Mouse (Mus musculus): ENCODE measurements around the gene BC030870. TPM values are rescaled to one million over a fixed set of nuclear protein-coding genes. Genes with fewer than 3 reads are reported as not detected.

Gene BC030870
- polyA plus RNA-seq, 1 experiment from 2014 or later = 0.28 TPM

DNA sequence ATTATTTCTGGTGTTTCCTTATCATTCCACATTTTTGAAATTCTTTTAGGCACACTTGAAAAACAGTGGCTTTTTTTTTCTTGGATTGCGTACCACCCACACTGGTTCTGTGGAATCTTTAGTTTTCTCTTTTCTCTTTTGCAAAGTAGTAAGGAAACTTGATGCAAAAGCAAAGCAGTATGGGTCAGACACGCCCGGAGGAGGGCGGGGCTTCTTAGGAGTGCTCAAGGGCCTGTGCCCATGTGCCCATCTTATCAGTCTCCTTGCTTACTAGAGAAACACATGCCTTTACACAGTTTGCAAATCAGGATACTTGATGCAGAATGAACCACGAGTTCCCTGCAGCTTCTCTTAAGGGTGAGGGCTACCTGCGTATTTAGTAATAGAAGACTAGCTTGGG is 17.3 kb downstream of the BC030870 start:
- no peaks in the 10 kb centered on the region for H3K4me1 ChIP-seq (ENCODE audit: control insufficient read depth, low read depth, low read length)
- no peaks in the 10 kb centered on the region for H3K36me3 ChIP-seq (ENCODE audit: control insufficient read depth, insufficient read depth)
- H3K4me2 ChIP-seq (ENCODE audit: low read depth, low read length) = no peak overlapping the region
- H3K4me3 ChIP-seq (ENCODE audit: low read depth, low read length) = no peak overlapping the region
- 59% methylated on average over 6 of the region's 6 CpGs for WGBS (ENCODE audit: insufficient replicate concordance)
- H3K9ac ChIP-seq (ENCODE audit: low read depth, low read length) = no peak overlapping the region
- ATAC-seq (ENCODE audit: low read depth) = no peak
- H3K27me3 ChIP-seq (ENCODE audit: control insufficient read depth, insufficient read depth, low read depth, low read length) = no peaks in the 10 kb centered on the region
- no peaks in the 10 kb centered on the region for H3K9me3 ChIP-seq (replicated peaks; ENCODE audit: control insufficient read depth, low read length)
- no peak overlapping the region for H3K27ac ChIP-seq (ENCODE audit: low read length)

- Histone ChIP-seq H3K4me2 (ENCODE audit: low read depth, low read length) (no peak overlapping the region), H3K27me3 (ENCODE audit: control insufficient read depth, insufficient read depth, low read depth, low read length) (no peaks in the 10 kb centered on the region), H3K4me3 (ENCODE audit: low read depth, low read length) (no peak overlapping the region), H3K36me3 (ENCODE audit: control insufficient read depth, insufficient read depth) (no peaks in the 10 kb centered on the region), H3K9me3 (replicated peaks; ENCODE audit: control insufficient read depth, low read length) (no peaks in the 10 kb centered on the region), H3K27ac (ENCODE audit: low read length) (no peak overlapping the region), H3K4me1 (ENCODE audit: control insufficient read depth, low read depth, low read length) (no peaks in the 10 kb centered on the region), H3K9ac (ENCODE audit: low read depth, low read length) (no peak overlapping the region)
- no peak for ATAC-seq (ENCODE audit: low read depth)
- 31% methylated on average over 5 of the region's 5 CpGs for WGBS (ENCODE audit: insufficient replicate concordance)
These were observed 19.1 kb downstream of the BC030870 start for GRCm38 (mm10) chr8:65110285-65110691.

- Histone ChIP-seq H3K27me3 (ENCODE audit: control insufficient read depth, insufficient read depth, low read depth, low read length) (no peaks in the 10 kb centered on the region), H3K36me3 (ENCODE audit: control insufficient read depth, insufficient read depth) (no peaks in the 10 kb centered on the region), H3K4me2 (ENCODE audit: low read depth, low read length) (no peak overlapping the region), H3K4me3 (ENCODE audit: low read depth, low read length) (no peak overlapping the region), H3K4me1 (ENCODE audit: control insufficient read depth, low read depth, low read length) (no peaks in the 10 kb centered on the region), H3K9me3 (replicated peaks; ENCODE audit: control insufficient read depth, low read length) (no peaks in the 10 kb centered on the region), H3K9ac (ENCODE audit: low read depth, low read length) (no peak overlapping the region), H3K27ac (ENCODE audit: low read length) (no peak overlapping the region)
- no peak for ATAC-seq (ENCODE audit: low read depth)
- 54% methylated on average over 6 of the region's 6 CpGs for WGBS (ENCODE audit: insufficient replicate concordance)
These were observed 20.4 kb downstream of the BC030870 start for GRCm38 (mm10) chr8:65108936-65109335.

DNA sequence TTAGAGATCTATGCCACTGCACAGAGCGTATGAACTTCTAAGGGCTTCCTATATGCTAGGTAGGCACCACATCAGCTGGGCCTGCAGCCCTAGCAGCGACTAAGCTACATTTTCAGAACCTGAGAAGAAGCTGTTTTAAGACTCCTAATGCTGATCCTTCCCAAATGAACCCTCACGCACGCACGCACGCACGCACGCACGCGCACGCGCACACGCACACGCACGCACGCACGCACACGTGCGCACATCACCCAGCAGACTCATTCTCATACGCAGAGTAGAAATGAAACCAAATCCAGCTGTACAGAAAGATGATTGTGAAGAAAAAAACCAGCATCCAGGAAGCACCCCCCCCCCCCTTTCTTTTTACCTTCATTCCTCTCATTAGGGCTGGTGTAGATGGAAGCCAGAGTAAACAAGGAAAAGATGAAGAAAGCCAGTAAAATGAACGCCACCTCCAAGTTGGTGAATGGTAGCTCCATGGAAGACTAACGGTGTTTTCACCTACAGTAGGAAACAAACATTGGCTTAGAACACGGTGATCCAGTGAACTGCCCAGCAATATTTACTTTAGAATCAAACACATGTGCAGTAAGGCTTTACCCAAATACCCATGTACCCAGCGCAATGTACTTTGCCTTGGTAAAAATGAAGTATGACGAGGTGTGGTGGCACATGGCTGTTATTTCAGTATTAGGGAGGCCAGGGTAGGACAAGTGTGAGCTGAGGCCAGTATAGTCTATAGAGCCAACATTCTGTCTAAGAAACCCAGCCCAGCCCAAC is 21.2 kb downstream of the BC030870 start:
- WGBS (ENCODE audit: insufficient replicate concordance) = 82% methylated on average over 25 of the region's 25 CpGs

GRCm38 (mm10) chr8:65104041-65104440 is 25.3 kb downstream of the BC030870 start:
- Histone ChIP-seq H3K4me3 (ENCODE audit: low read depth, low read length) (no peak overlapping the region), H3K27ac (ENCODE audit: low read length) (no peak overlapping the region), H3K4me2 (ENCODE audit: low read depth, low read length) (no peak overlapping the region), H3K36me3 (ENCODE audit: control insufficient read depth, insufficient read depth) (no peaks in the 10 kb centered on the region), H3K9me3 (replicated peaks; ENCODE audit: control insufficient read depth, low read length) (no peaks in the 10 kb centered on the region), H3K4me1 (ENCODE audit: control insufficient read depth, low read depth, low read length) (no peaks in the 10 kb centered on the region), H3K9ac (ENCODE audit: low read depth, low read length) (no peak overlapping the region), H3K27me3 (ENCODE audit: control insufficient read depth, insufficient read depth, low read depth, low read length) (no peaks in the 10 kb centered on the region)
- WGBS (ENCODE audit: insufficient replicate concordance) = 39% methylated on average over 4 of the region's 4 CpGs
- no peak for ATAC-seq (ENCODE audit: low read depth)

More for the DNA sequence above, 21.2 kb downstream of the BC030870 start:
- Histone ChIP-seq H3K4me1 (ENCODE audit: control insufficient read depth, low read depth, low read length) (no peaks in the 10 kb centered on the region), H3K4me3 (ENCODE audit: low read depth, low read length) (no peak overlapping the region), H3K4me2 (ENCODE audit: low read depth, low read length) (no peak overlapping the region), H3K9ac (ENCODE audit: low read depth, low read length) (no peak overlapping the region), H3K27me3 (ENCODE audit: control insufficient read depth, insufficient read depth, low read depth, low read length) (no peaks in the 10 kb centered on the region), H3K9me3 (replicated peaks; ENCODE audit: control insufficient read depth, low read length) (no peaks in the 10 kb centered on the region), H3K36me3 (ENCODE audit: control insufficient read depth, insufficient read depth) (no peaks in the 10 kb centered on the region), H3K27ac (ENCODE audit: low read length) (no peak overlapping the region)
- ATAC-seq (ENCODE audit: low read depth) = no peak

- Histone ChIP-seq H3K27ac (ENCODE audit: low read length) (no peak overlapping the region), H3K36me3 (ENCODE audit: control insufficient read depth, insufficient read depth) (no peaks in the 10 kb centered on the region), H3K9ac (ENCODE audit: low read depth, low read length) (no peak overlapping the region), H3K27me3 (ENCODE audit: control insufficient read depth, insufficient read depth, low read depth, low read length) (no peaks in the 10 kb centered on the region), H3K4me2 (ENCODE audit: low read depth, low read length) (no peak overlapping the region), H3K4me3 (ENCODE audit: low read depth, low read length) (no peak overlapping the region), H3K9me3 (replicated peaks; ENCODE audit: control insufficient read depth, low read length) (no peaks in the 10 kb centered on the region), H3K4me1 (ENCODE audit: control insufficient read depth, low read depth, low read length) (no peaks in the 10 kb centered on the region)
- WGBS (ENCODE audit: insufficient replicate concordance) = 74% methylated on average over 7 of the region's 7 CpGs
- no peak for ATAC-seq (ENCODE audit: low read depth)
These were observed 25.7 kb downstream of the BC030870 start for GRCm38 (mm10) chr8:65103632-65104031.

DNA sequence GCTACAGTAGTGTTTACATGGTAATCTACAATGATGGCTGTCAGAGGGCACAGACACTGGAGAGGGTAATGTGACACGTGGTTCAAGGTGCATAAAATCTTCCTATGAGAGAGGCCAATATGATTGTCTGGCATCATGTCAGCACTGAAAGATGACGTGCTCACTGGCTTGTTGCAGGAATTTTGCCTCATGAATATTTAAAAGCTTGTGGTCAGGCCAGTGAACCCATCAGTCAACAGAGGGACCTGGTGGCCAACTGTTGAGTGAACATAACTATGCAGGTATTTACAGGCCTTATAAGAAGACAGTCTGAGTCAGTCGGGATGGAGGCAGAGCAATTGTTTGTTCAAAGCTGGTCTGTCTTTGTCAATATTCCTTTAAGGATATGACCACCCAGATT is 29.6 kb downstream of the BC030870 start:
- no peaks in the 10 kb centered on the region for H3K4me1 ChIP-seq (ENCODE audit: control insufficient read depth, low read depth, low read length)
- H3K4me2 ChIP-seq (ENCODE audit: low read depth, low read length) = no peak overlapping the region
- no peak overlapping the region for H3K9ac ChIP-seq (ENCODE audit: low read depth, low read length)
- no peak overlapping the region for H3K4me3 ChIP-seq (ENCODE audit: low read depth, low read length)
- no peaks in the 10 kb centered on the region for H3K27me3 ChIP-seq (ENCODE audit: control insufficient read depth, insufficient read depth, low read depth, low read length)
- no peak for ATAC-seq (ENCODE audit: low read depth)
- no peaks in the 10 kb centered on the region for H3K9me3 ChIP-seq (replicated peaks; ENCODE audit: control insufficient read depth, low read length)
- 42% methylated on average over 3 of the region's 3 CpGs for WGBS (ENCODE audit: insufficient replicate concordance)
- no peaks in the 10 kb centered on the region for H3K36me3 ChIP-seq (ENCODE audit: control insufficient read depth, insufficient read depth)
- no peak overlapping the region for H3K27ac ChIP-seq (ENCODE audit: low read length)

DNA sequence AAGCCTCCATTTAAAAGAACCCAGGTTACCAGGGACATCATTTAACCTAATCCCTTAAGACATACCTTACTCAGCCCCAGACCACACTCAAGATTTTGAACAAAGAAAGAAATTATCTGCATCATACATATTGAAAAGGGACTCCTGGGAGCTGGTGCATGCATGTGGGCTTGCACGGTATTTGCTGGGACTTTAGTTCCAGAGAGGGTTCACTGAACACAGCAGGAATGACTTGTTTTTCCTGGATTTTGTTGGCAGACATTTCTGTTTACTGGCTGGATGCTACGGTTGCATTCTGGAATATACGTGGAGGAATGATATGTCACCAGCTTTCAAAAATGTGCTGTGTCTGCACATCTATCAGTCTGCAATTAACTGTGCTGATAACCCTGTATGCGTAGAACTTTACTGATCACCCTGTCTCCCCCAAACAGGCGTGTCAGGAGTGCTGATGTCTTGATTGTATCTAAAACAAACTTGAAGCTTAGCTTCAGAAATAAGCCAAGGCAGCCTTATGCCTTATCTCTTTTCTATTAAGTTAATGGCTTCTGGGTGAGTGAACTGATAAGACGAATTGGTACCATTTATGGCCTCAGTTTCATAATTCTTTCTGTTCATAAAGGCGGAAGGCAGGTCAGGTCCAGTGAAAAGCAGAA is 31.5 kb downstream of the BC030870 start:
- H3K27me3 ChIP-seq (ENCODE audit: control insufficient read depth, insufficient read depth, low read depth, low read length) = no peaks in the 10 kb centered on the region
- H3K4me2 ChIP-seq (ENCODE audit: low read depth, low read length) = no peak overlapping the region
- no peak overlapping the region for H3K9ac ChIP-seq (ENCODE audit: low read depth, low read length)
- no peaks in the 10 kb centered on the region for H3K4me1 ChIP-seq (ENCODE audit: control insufficient read depth, low read depth, low read length)
- 54% methylated on average over 7 of the region's 7 CpGs for whole genome bisulfite sequencing (ENCODE audit: insufficient replicate concordance)
- no peaks in the 10 kb centered on the region for H3K9me3 ChIP-seq (replicated peaks; ENCODE audit: control insufficient read depth, low read length)
- no peaks in the 10 kb centered on the region for H3K36me3 ChIP-seq (ENCODE audit: control insufficient read depth, insufficient read depth)
- no peak for ATAC-seq (ENCODE audit: low read depth)
- no peak overlapping the region for H3K4me3 ChIP-seq (ENCODE audit: low read depth, low read length)
- H3K27ac ChIP-seq (ENCODE audit: low read length) = no peak overlapping the region

DNA sequence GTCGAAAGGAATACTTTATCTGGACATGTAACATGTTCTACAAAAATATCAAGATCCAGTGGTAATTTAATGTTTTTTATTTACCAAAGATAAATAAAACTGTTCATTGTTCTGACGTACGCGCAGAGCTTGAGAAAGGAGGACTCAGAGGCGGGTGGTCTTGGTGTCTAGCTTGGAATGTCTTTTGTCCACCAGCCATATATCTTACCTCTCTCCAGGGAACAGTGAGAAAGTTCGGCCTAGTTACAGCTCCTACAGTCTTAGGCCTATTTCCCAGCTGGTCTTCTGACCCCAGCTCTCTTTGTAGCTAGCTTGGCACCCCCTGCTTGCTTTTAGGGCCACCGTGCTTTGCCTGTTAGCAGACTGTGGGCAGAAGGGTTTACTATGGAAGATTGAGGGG is 39.6 kb downstream of the BC030870 start:
- Histone ChIP-seq H3K4me2 (ENCODE audit: low read depth, low read length) (no peak overlapping the region), H3K4me1 (ENCODE audit: control insufficient read depth, low read depth, low read length) (no peaks in the 10 kb centered on the region), H3K27ac (ENCODE audit: low read length) (no peak overlapping the region), H3K4me3 (ENCODE audit: low read depth, low read length) (no peak overlapping the region), H3K9me3 (replicated peaks; ENCODE audit: control insufficient read depth, low read length) (no peaks in the 10 kb centered on the region), H3K9ac (ENCODE audit: low read depth, low read length) (no peak overlapping the region), H3K36me3 (ENCODE audit: control insufficient read depth, insufficient read depth) (no peaks in the 10 kb centered on the region), H3K27me3 (ENCODE audit: control insufficient read depth, insufficient read depth, low read depth, low read length) (no peaks in the 10 kb centered on the region)
- 62% methylated on average over 7 of the region's 7 CpGs for WGBS (ENCODE audit: insufficient replicate concordance)
- ATAC-seq (ENCODE audit: low read depth) = no peak
